In genomic region chr12:80811646-80812509, GRCm38 (mm10) we compare ENCODE assay signal across 11 mouse cellular contexts. TPM values are rescaled to one million over a fixed set of nuclear protein-coding genes. Genes with fewer than 3 reads are reported as not detected.
DNase-seq lines count a peak whose midpoint lies in the region; ATAC-seq and TF ChIP-seq lines count a peak whose summit lies in the region.
"Had no signal": no experiment of that assay in that cellular context is flagged by ENCODE, and none has a peak within 500 bp of the region (broad histone marks: within the 10 kb centered on the region; RNA-seq: fewer than 3 reads in every experiment).

No protein-coding gene starts in this region.

- DNase-seq in layer of hippocampus, adult 2 months (ENCODE audit: low spot score in 2 of 2), result no peak
- DNase-seq in layer of hippocampus, adult 11-12 months (ENCODE audit: low spot score), result no peak
- peak; percentile 14 for DNase-seq in hindbrain, embryonic 11.5 days (ENCODE audit: low spot score)
- DNase-seq in kidney, adult 11 months, result no peak
- DNase-seq in adrenal gland, postnatal 14 days, result no peak
- DNase-seq: kidney, adult 18-20 months; thymus, postnatal 14 days had no signal

- peak overlapping the region; percentile 91 for H3K27ac ChIP-seq in layer of hippocampus, adult 2 months
- peak overlapping the region; percentile 61 for H3K27ac ChIP-seq in brown adipose tissue, adult 24 weeks (replicated peaks; ENCODE audit: low read depth, low read length)
- peak overlapping the region; percentile 52; the same call in 1 of the 2 replicates for H3K27ac ChIP-seq in hindbrain, embryonic 11.5 days (ENCODE audit: low read depth, low read length)
- H3K27ac ChIP-seq in midbrain, embryonic 13.5 days, result peak overlapping the region; percentile 48; the same call in 1 of the 2 replicates
- H3K27ac ChIP-seq: embryonic facial prominence, embryonic 12.5 days had no signal

- no peaks in the 10 kb centered on the region for H3K36me3 ChIP-seq in hindbrain, embryonic 11.5 days (ENCODE audit: control insufficient read depth, insufficient read depth, low read length)
- no peaks in the 10 kb centered on the region for H3K36me3 ChIP-seq in midbrain, embryonic 13.5 days
- H3K36me3 ChIP-seq: embryonic facial prominence, embryonic 12.5 days had no signal

- H3K27me3 ChIP-seq in hindbrain, embryonic 11.5 days (ENCODE audit: control insufficient read depth, insufficient read depth, low read length), result no peaks in the 10 kb centered on the region
- H3K27me3 ChIP-seq in midbrain, embryonic 13.5 days, result no peaks in the 10 kb centered on the region
- H3K27me3 ChIP-seq: embryonic facial prominence, embryonic 12.5 days had no signal

- no peak for ATAC-seq in hindbrain, embryonic 11.5 days (ENCODE audit: low FRiP score)
- ATAC-seq in midbrain, embryonic 13.5 days, result no peak
- no peak for ATAC-seq in CD4-positive, CD25-positive, alpha-beta regulatory T cell, adult 4 months

- H3K4me1 ChIP-seq in brown adipose tissue, adult 24 weeks (ENCODE audit: control insufficient read depth, insufficient read depth, insufficient read length, low read length), result peaks cover 47% of the 10 kb centered on the region
- H3K4me1 ChIP-seq in hindbrain, embryonic 11.5 days (replicated peaks; ENCODE audit: control insufficient read depth, insufficient read depth, low read length), result peaks cover 7% of the 10 kb centered on the region
- peaks cover 43% of the 10 kb centered on the region for H3K4me1 ChIP-seq in midbrain, embryonic 13.5 days (replicated peaks)

- 43% methylated on average over 6 of the region's 6 CpGs for WGBS in hindbrain, embryonic 11.5 days
- WGBS in midbrain, embryonic 13.5 days, result 40% methylated on average over 6 of the region's 6 CpGs

- no peak for TF ChIP-seq CTCF in layer of hippocampus, adult 2 months (conservative IDR thresholded peaks at IDR 0.05)

- no peak overlapping the region for H3K4me2 ChIP-seq in hindbrain, embryonic 11.5 days (replicated peaks; ENCODE audit: low read depth, low read length)
- H3K4me2 ChIP-seq in midbrain, embryonic 13.5 days (replicated peaks), result no peak overlapping the region
- H3K4me2 ChIP-seq: embryonic facial prominence, embryonic 12.5 days had no signal

- no peak overlapping the region for H3K9ac ChIP-seq in hindbrain, embryonic 11.5 days (ENCODE audit: low read depth, low read length)
- H3K9ac ChIP-seq in midbrain, embryonic 13.5 days (replicated peaks), result no peak overlapping the region
- H3K9ac ChIP-seq: embryonic facial prominence, embryonic 12.5 days had no signal

- H3K9me3 ChIP-seq in hindbrain, embryonic 11.5 days (ENCODE audit: control insufficient read depth, low read length), result no peaks in the 10 kb centered on the region
- H3K9me3 ChIP-seq in midbrain, embryonic 13.5 days, result no peaks in the 10 kb centered on the region
- H3K9me3 ChIP-seq: embryonic facial prominence, embryonic 12.5 days had no signal

- no peak overlapping the region for H3K4me3 ChIP-seq in layer of hippocampus, adult 2 months
- no peak overlapping the region for H3K4me3 ChIP-seq in brown adipose tissue, adult 24 weeks (ENCODE audit: insufficient read depth, low read depth, low read length)
- no peak overlapping the region for H3K4me3 ChIP-seq in hindbrain, embryonic 11.5 days (ENCODE audit: low read depth, low read length)
- no peak overlapping the region for H3K4me3 ChIP-seq in midbrain, embryonic 13.5 days (replicated peaks)
- H3K4me3 ChIP-seq: embryonic facial prominence, embryonic 12.5 days had no signal

RNA-seq across cellular contexts. Expression of gene Susd6, which starts 21.6 kb away (rescaled TPM):
- 10 to 100 TPM; 71.6 to 72.1 TPM for total RNA-seq in layer of hippocampus, adult 2 months (2021)
- 12.1 and 13.8 TPM in 2 replicates for polyA plus RNA-seq in brown adipose tissue, adult 24 weeks (2012; ENCODE audit: insufficient read depth, insufficient read length, missing spikeins)
- 17.7 and 18.2 TPM in 2 replicates for polyA plus RNA-seq in hindbrain, embryonic 11.5 days (2014; fragmentation: Nextera tagmentation; extraction: Ambion mirVana)
- 13.0 and 14.5 TPM in 2 replicates for polyA plus RNA-seq in midbrain, embryonic 13.5 days (2015; fragmentation: Nextera tagmentation; extraction: Ambion mirVana)
- total RNA-seq in adrenal gland, postnatal 14 days (2021), result 47.4 and 49.9 TPM in 2 replicates
- polyA plus RNA-seq in CD4-positive, CD25-positive, alpha-beta regulatory T cell, adult 4 months (2017; shearing (Covaris generic)), result 10 to 100 TPM; 23.1 to 29.8 TPM

RNA-seq across cellular contexts. Expression of gene Ccdc177, which starts 51.4 kb away (rescaled TPM):
- total RNA-seq in layer of hippocampus, adult 2 months (2021), result 10 to 100 TPM; 18.4 to 18.6 TPM
- polyA plus RNA-seq in brown adipose tissue, adult 24 weeks (2012; ENCODE audit: insufficient read depth, insufficient read length, missing spikeins), result not detected in 2 replicates
- 3.9 and 4.6 TPM in 2 replicates for polyA plus RNA-seq in hindbrain, embryonic 11.5 days (2014; fragmentation: Nextera tagmentation; extraction: Ambion mirVana)
- polyA plus RNA-seq in midbrain, embryonic 13.5 days (2015; fragmentation: Nextera tagmentation; extraction: Ambion mirVana), result 5.5 and 6.6 TPM in 2 replicates
- not detected in 2 replicates for total RNA-seq in adrenal gland, postnatal 14 days (2021)
- polyA plus RNA-seq in CD4-positive, CD25-positive, alpha-beta regulatory T cell, adult 4 months (2017; shearing (Covaris generic)), result not detected
